Mouse (Mus musculus) forebrain, embryonic 12.5 days (tissue): ENCODE measurements around the gene Garem2. TPM values are rescaled to one million over a fixed set of nuclear protein-coding genes. Genes with fewer than 3 reads are reported as not detected.

Experiments
- ATAC-seq: fragments of 200-750 bp; cut with Nextera tagmentation; 2 replicates; pipeline ENCODE4 v1.8.0; 2017; ENCODE audit warnings: moderate TSS enrichment; ENCODE audit not compliant: low FRiP score
- H3K27ac ChIP-seq: fragments of 300-500 bp; sonication (generic); 2 replicates; pipeline ENCODE4 v1.5.1; 2016; ENCODE audit warnings: mild to moderate bottlenecking
- H3K27me3 ChIP-seq: fragments of 300-500 bp; sonication (generic); 2 replicates; pipeline ENCODE4 v1.6.1; 2016; ENCODE audit warnings: mild to moderate bottlenecking
- H3K36me3 ChIP-seq: fragments of 300-500 bp; sonication (generic); replicated peaks from 2 replicates; pipeline ENCODE4 v1.6.1; 2016; ENCODE audit warnings: mild to moderate bottlenecking
- H3K4me1 ChIP-seq: fragments of 300-500 bp; sonication (generic); 2 replicates; pipeline ENCODE4 v1.6.1; 2016
- H3K4me2 ChIP-seq: fragments of 300-500 bp; sonication (generic); 2 replicates; pipeline ENCODE4 v1.6.1; 2016; ENCODE audit warnings: mild to moderate bottlenecking, moderate library complexity
- H3K4me3 ChIP-seq: fragments of 300-500 bp; sonication (generic); replicated peaks from 2 replicates; pipeline ENCODE4 v1.5.1; 2016; ENCODE audit warnings: mild to moderate bottlenecking
- H3K9ac ChIP-seq: fragments of 300-500 bp; sonication (generic); 2 replicates; pipeline ENCODE4 v1.6.1; 2016; ENCODE audit warnings: mild to moderate bottlenecking
- H3K9me3 ChIP-seq: fragments of 300-500 bp; sonication (generic); 2 replicates; pipeline ENCODE4 v1.6.1; 2016
- WGBS: fragments of 180-500 bp; shearing (Covaris S2); methylation state at CpG from one replicate; pipeline ENCODE4 v1.1.7; 2016; 5-methylcytosine and 5-hydroxymethylcytosine counted together
- polyA plus RNA-seq: library from polyadenylated mRNA; unstranded; fragments of >200 nt; fragmentation: Nextera tagmentation; extraction: Ambion mirVana; gene quantifications from 2 replicates; pipeline ENCODE4 v1.2.1, GENCODE M21; 2016

Garem2 gene
- polyA plus RNA-seq, 1 experiment from 2014 or later, result 22.5 TPM

GRCm38 (mm10) chr5:30103340-30103739 lies 1.6 kb upstream of the Garem2 start:
- Histone ChIP-seq H3K27me3 (no peaks in the 10 kb centered on the region; the same call in 1 of the 2 replicates), H3K4me3 (no peak overlapping the region), H3K9ac (no peak overlapping the region), H3K9me3 (no peaks in the 10 kb centered on the region; the same call in 1 of the 2 replicates), H3K27ac (no peak overlapping the region), H3K36me3 (0 out of 2 replicates have a peak, but pooled peaks cover 3% of the 10 kb centered on the region), H3K4me2 (no peak overlapping the region), H3K4me1 (peaks cover 34% of the 10 kb centered on the region)
- WGBS, result 89% methylated on average over 3 of the region's 3 CpGs
- ATAC-seq, result no peak

- ATAC-seq, result 0 out of 2 replicates have a peak, but pooled peaks have one; percentile 13
- Histone ChIP-seq H3K9me3 (no peaks in the 10 kb centered on the region; the same call in 1 of the 2 replicates), H3K4me2 (peak overlapping the region; percentile 95), H3K9ac (peak overlapping the region; percentile 84), H3K4me1 (peaks cover 43% of the 10 kb centered on the region), H3K4me3 (peak overlapping the region; percentile 71), H3K27ac (peak overlapping the region; percentile 89), H3K27me3 (no peaks in the 10 kb centered on the region; the same call in 1 of the 2 replicates), H3K36me3 (peaks cover 8% of the 10 kb centered on the region; the same call in 1 of the 2 replicates)
- WGBS, result under 1% methylated on average over 12 of the region's 12 CpGs
Observed at GRCm38 (mm10) chr5:30104339-30104738, 622 bp upstream of the Garem2 start.

GRCm38 (mm10) chr5:30105668-30106300 lies 823 bp downstream of the Garem2 start, which contains the start of gene 3110082J24Rik:
Gene 3110082J24Rik (minus strand): TSS chr5:30106086.
- H3K9ac ChIP-seq, result peak within 1 kb of the TSS; percentile 84
- peak within 1 kb of the TSS; percentile 95 for H3K4me2 ChIP-seq
- peaks cover 57% of the 10 kb centered on the region for H3K4me1 ChIP-seq
- peak within 1 kb of the TSS; percentile 71 for H3K4me3 ChIP-seq
- under 1% methylated on average over 27 of the region's 29 CpGs for WGBS
- peaks cover 8% of the 10 kb centered on the region; the same call in 1 of the 2 replicates for H3K36me3 ChIP-seq
- peak within 1 kb of the TSS; percentile 89 for H3K27ac ChIP-seq
- no peaks in the 10 kb centered on the region; the same call in 1 of the 2 replicates for H3K27me3 ChIP-seq
- no peaks in the 10 kb centered on the region; the same call in 1 of the 2 replicates for H3K9me3 ChIP-seq
- peak; percentile 61 for ATAC-seq

- peak overlapping the region; percentile 84 for H3K9ac ChIP-seq
- peak overlapping the region; percentile 89 for H3K27ac ChIP-seq
- WGBS, result 5% methylated on average over 2 of the region's 2 CpGs
- peak overlapping the region; percentile 71 for H3K4me3 ChIP-seq
- no peaks in the 10 kb centered on the region; the same call in 1 of the 2 replicates for H3K9me3 ChIP-seq
- peak overlapping the region; percentile 95 for H3K4me2 ChIP-seq
- H3K36me3 ChIP-seq, result peaks cover 9% of the 10 kb centered on the region; the same call in 1 of the 2 replicates
- H3K4me1 ChIP-seq, result peaks cover 67% of the 10 kb centered on the region
- 0 out of 2 replicates have a peak, but pooled peaks have one; percentile 2 for ATAC-seq
- peaks cover 4% of the 10 kb centered on the region for H3K27me3 ChIP-seq
Observed at GRCm38 (mm10) chr5:30106756-30107155, 1.8 kb downstream of the Garem2 start.

- peaks cover 8% of the 10 kb centered on the region for H3K27me3 ChIP-seq
- H3K4me1 ChIP-seq, result peaks cover 69% of the 10 kb centered on the region
- H3K9ac ChIP-seq, result peak overlapping the region; percentile 84; the same call in 1 of the 2 replicates
- peak overlapping the region; percentile 71 for H3K4me3 ChIP-seq
- peak; percentile 68 for ATAC-seq
- no peaks in the 10 kb centered on the region for H3K9me3 ChIP-seq
- peak overlapping the region; percentile 89 for H3K27ac ChIP-seq
- peak overlapping the region; percentile 95 for H3K4me2 ChIP-seq
- H3K36me3 ChIP-seq, result peaks cover 12% of the 10 kb centered on the region; the same call in 1 of the 2 replicates
- WGBS, result 0% methylated on average over 7 of the region's 7 CpGs
Observed at GRCm38 (mm10) chr5:30107186-30107585, 2.2 kb downstream of the Garem2 start.

GRCm38 (mm10) chr5:30107611-30108041 lies 2.7 kb downstream of the Garem2 start:
- peak overlapping the region; percentile 43 for H3K9ac ChIP-seq

GRCm38 (mm10) chr5:30108233-30108632 lies 3.3 kb downstream of the Garem2 start:
- Histone ChIP-seq H3K9ac (peak overlapping the region; percentile 43; the same call in 1 of the 2 replicates), H3K4me3 (no peak overlapping the region), H3K9me3 (no peaks in the 10 kb centered on the region), H3K4me1 (peaks cover 69% of the 10 kb centered on the region), H3K27me3 (peaks cover 19% of the 10 kb centered on the region), H3K27ac (peak overlapping the region; percentile 89; the same call in 1 of the 2 replicates), H3K4me2 (peak overlapping the region; percentile 95), H3K36me3 (peaks cover 17% of the 10 kb centered on the region)
- ATAC-seq, result no peak
- 73% methylated on average over 6 of the region's 6 CpGs for WGBS

More at GRCm38 (mm10) chr5:30107611-30108041, 2.7 kb downstream of the Garem2 start:
- WGBS, result 4% methylated on average over 5 of the region's 5 CpGs
- Histone ChIP-seq H3K4me1 (peaks cover 69% of the 10 kb centered on the region), H3K4me3 (peak overlapping the region; percentile 71), H3K9me3 (no peaks in the 10 kb centered on the region), H3K4me2 (peak overlapping the region; percentile 95), H3K36me3 (peaks cover 14% of the 10 kb centered on the region), H3K27me3 (peaks cover 13% of the 10 kb centered on the region), H3K27ac (peak overlapping the region; percentile 89)
- no peak for ATAC-seq

GRCm38 (mm10) chr5:30109899-30110298 lies 4.9 kb downstream of the Garem2 start:
- H3K4me1 ChIP-seq, result peaks cover 83% of the 10 kb centered on the region
- H3K9me3 ChIP-seq, result no peaks in the 10 kb centered on the region
- H3K27me3 ChIP-seq, result peaks cover 33% of the 10 kb centered on the region
- 0 out of 2 replicates have a peak overlapping the region, but pooled peaks have one; percentile 40 for H3K9ac ChIP-seq
- peak overlapping the region; percentile 46 for H3K4me2 ChIP-seq
- H3K4me3 ChIP-seq, result no peak overlapping the region
- ATAC-seq, result no peak
- WGBS, result 35% methylated on average over 2 of the region's 2 CpGs
- peak overlapping the region; percentile 61 for H3K27ac ChIP-seq
- H3K36me3 ChIP-seq, result peaks cover 22% of the 10 kb centered on the region

GRCm38 (mm10) chr5:30110371-30111060 lies 5.6 kb downstream of the Garem2 start:
- Histone ChIP-seq H3K27ac (peak overlapping the region; percentile 61), H3K36me3 (peaks cover 26% of the 10 kb centered on the region), H3K4me1 (peaks cover 79% of the 10 kb centered on the region), H3K27me3 (peaks cover 37% of the 10 kb centered on the region), H3K4me2 (peak overlapping the region; percentile 46), H3K4me3 (0 out of 2 replicates have a peak overlapping the region, but pooled peaks have one; percentile 14), H3K9ac (peak overlapping the region; percentile 40; the same call in 1 of the 2 replicates), H3K9me3 (no peaks in the 10 kb centered on the region)
- ATAC-seq, result peak; percentile 19; the same call in 1 of the 2 replicates
- 2% methylated on average over 22 of the region's 22 CpGs for WGBS

- H3K9me3 ChIP-seq, result no peaks in the 10 kb centered on the region
- ATAC-seq, result peak; percentile 37
- H3K27me3 ChIP-seq, result peaks cover 41% of the 10 kb centered on the region
- H3K9ac ChIP-seq, result peak overlapping the region; percentile 40; the same call in 1 of the 2 replicates
- 5% methylated on average over 18 of the region's 18 CpGs for WGBS
- H3K4me1 ChIP-seq, result peaks cover 73% of the 10 kb centered on the region
- H3K36me3 ChIP-seq, result peaks cover 31% of the 10 kb centered on the region
- peak overlapping the region; percentile 61 for H3K27ac ChIP-seq
- H3K4me2 ChIP-seq, result peak overlapping the region; percentile 46
- peak overlapping the region; percentile 14; the same call in 1 of the 2 replicates for H3K4me3 ChIP-seq
Observed at GRCm38 (mm10) chr5:30111126-30111525, 6.2 kb downstream of the Garem2 start.

GRCm38 (mm10) chr5:30111771-30112170 lies 6.8 kb downstream of the Garem2 start:
- H3K4me2 ChIP-seq, result peak overlapping the region; percentile 46
- H3K4me1 ChIP-seq, result peaks cover 67% of the 10 kb centered on the region
- H3K4me3 ChIP-seq, result no peak overlapping the region
- H3K36me3 ChIP-seq, result peaks cover 38% of the 10 kb centered on the region
- H3K9ac ChIP-seq, result peak overlapping the region; percentile 40; the same call in 1 of the 2 replicates
- peaks cover 41% of the 10 kb centered on the region for H3K27me3 ChIP-seq
- H3K27ac ChIP-seq, result no peak overlapping the region
- H3K9me3 ChIP-seq, result no peaks in the 10 kb centered on the region
- ATAC-seq, result no peak
- 68% methylated on average over 3 of the region's 3 CpGs for WGBS
